Mouse (Mus musculus): ENCODE data around the gene Ankrd13b. TPM values are rescaled to one million over a fixed set of nuclear protein-coding genes. Genes with fewer than 3 reads are reported as not detected.

Gene Ankrd13b
- total RNA-seq, 2 experiments from 2014 or later: 83.2 to 88.4 TPM

- DNase-seq: no peak
Observed at GRCm38 (mm10) chr11:77461856-77462255, 27.6 kb downstream of the Ankrd13b start.

- no peak for DNase-seq
Observed at GRCm38 (mm10) chr11:77456866-77457265, 32.6 kb downstream of the Ankrd13b start.

DNA sequence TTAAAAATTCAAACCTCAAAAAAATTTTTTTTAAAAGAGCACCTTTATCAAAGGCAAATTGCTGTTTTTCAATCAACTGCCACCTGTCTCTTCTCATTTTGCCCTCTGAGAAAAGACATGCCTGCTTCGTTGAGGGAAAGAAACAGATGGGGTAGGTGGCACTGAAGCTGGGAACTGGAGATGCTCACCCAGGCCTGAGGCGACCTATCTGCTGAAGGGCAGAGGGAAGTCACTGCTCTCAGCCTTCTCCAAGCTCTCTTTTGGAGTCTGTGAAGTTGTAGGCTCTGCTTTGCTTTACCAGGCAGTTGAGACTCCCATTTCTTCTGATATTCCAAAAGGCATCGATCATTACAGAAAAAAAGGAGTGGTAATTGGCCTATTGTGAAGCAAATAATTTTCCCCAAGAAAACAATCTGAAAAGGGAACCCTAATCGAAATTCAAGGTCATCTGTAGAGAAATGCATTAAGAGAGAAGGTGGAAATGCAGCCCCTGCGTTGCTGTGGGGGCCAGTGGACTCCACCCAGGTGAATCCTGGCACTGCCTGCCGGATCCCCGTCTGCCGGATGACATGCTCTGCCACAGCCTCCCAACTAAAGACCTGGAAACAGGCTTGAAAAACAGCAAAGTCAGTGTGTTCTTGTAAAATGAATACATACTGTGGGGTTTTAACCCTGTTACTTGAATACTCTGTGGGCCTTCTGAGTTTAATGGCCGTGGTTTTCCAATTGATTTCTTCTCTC lies 33.5 kb downstream of the Ankrd13b start:
- DNase-seq: no peak

- no peak for DNase-seq
Observed at GRCm38 (mm10) chr11:77453388-77453787, 36.1 kb downstream of the Ankrd13b start.

DNA sequence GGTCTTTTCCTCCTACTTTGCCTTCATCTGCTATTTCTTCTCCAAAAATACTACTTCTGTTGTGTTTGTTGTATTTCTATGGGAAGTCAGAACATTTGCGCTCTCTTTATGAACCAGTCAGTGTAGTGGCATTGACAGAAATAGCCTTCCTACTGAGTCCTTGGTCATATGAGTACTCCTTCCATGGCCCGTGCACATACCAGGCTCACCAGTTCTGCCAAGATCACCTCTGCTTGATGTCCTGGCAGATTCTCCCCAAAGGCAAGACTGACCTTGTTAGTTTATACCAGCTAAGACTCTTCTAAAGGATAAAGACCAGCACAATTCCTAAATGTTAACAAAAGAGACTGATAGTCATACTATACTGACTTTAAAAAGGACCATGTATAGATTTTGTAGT lies 37.8 kb downstream of the Ankrd13b start:
- DNase-seq: no peak

GRCm38 (mm10) chr11:77449224-77449623 lies 40.3 kb downstream of the Ankrd13b start:
- no peak for DNase-seq

GRCm38 (mm10) chr11:77446628-77447041 lies 42.8 kb downstream of the Ankrd13b start:
- DNase-seq: no peak

DNA sequence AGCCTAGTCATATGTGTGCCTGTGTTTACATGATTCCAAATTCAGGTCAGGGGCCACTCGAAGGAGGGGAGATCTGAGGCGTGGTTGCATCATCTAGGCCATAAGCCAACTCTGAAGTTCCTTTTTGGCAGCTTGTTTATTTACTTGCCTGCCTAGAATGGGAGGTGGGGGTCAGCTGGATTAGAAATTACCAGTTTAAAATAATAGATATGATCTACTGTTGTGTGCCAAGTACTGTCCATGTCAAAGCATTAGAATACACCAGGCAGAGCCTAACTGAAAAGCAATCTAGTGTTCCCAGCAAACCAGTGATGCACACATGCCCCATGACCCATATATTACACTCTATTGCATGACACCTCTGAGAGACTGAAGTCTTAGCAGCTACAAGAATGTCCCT lies 44.5 kb downstream of the Ankrd13b start:
- no peak for DNase-seq

- no peak for DNase-seq
Observed at GRCm38 (mm10) chr11:77442186-77443170, 47.0 kb downstream of the Ankrd13b start.

DNA sequence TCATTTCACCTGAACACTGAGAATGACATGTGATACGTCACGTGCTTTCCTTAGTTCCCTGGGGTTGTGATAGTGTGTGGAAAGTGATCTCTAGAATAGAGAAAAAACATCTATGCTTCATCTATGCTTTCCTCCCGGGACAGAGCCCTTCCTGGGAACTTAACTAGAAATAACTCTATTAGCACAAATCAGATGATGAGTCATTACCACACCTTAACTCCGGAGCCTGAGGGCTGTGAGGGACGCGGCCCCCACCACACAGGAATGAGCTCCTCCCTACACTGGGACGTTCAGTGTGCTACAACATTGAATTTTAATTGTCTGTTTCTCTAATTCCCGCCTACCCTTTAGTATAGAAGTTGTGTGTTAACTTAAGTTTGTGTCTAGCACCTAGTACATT lies 48.5 kb downstream of the Ankrd13b start:
- no peak for DNase-seq

DNA sequence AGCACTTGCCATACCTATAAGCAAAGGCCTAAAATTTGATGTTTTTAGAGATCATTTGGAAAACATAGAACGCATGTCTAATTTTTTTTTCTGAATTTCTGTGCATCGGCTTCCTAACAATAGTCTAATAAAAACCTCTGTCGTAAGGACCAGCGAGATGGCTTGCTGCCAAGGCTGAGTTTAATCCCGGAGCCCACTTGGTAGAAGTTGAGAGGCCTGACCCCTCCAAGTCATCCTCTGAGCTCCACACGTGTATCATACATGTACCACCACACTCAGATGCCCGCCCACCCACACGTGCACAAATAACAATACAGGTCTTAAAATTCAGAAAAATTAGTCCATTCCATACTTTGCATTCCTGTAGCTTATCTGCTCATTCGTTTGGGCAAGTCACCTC lies 49.4 kb downstream of the Ankrd13b start:
- DNase-seq: no peak

DNA sequence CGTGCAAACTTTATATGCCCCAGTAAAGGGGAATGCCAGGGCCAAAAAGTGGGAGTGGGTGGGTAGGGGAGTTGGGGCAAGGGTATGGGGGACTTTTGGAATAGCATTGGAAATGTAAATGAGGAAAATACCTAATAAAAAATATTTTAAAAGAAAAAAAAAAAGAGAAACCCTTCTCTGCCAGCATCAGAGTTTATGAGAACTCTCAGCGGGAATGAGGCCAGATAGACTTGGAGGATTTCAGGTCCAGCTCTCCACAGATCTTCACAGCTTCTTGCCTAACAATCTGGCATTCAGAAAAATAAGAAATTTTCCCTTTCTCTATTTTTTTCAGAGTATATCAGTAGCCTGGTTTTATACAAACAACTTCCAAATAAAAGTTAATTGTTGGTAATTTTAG lies 52.5 kb downstream of the Ankrd13b start:
- DNase-seq: no peak

DNA sequence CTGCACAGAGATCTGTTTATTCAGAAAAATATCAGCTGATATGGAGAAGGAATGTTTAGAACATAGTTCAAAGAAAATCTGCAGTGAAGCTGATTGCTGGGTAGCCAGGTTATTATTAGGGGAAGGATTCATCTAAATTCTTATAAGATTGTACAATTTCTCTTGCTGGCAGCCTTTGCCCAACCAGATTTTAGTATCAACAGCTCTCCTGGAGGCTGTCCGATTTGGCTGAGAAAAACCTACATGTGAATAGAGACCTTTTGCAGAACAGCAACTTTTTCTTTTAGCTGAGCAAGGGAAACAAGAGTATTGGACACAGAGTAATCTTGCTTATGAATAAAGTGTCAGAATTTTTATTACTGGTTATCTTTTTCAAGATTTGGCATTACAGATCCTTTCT lies 61.0 kb downstream of the Ankrd13b start:
- DNase-seq: no peak

DNA sequence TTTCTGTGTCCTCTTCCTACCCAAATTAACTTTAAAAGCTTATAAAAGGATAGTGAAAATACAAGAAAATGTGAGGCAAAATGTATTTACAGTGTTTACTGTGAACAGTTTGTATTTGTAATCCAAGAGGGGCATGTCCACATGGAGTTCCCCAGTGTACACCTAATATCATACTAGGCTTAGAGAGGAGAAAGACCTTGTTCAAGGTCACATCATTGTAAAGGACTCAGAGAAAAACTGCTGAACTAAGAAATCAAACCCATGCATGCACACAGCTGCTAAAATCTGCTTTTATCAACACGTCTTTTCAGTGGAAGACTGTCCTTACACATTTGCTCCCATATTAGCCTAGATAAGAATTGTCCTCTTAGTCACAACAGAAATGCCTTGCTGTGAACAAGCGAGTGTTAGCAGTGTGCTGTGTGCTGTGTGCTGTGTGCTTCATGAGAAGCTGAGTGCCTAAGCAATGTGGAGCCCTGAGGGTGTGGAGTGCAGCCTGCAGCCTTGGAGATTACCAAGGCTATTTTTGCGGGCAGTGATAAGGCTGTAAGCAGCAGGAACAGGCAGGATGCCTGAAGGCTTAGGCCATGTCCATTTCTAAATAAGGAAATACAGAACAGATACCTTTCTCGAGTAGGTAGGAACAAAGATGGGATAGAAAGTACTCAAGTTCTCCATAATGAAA lies 66.2 kb downstream of the Ankrd13b start:
- no peak for DNase-seq

Other genes with a start within 250 kb of the Ankrd13b start
- gene Coro6, start 27.3 kb downstream of the Ankrd13b start, total RNA-seq (2021): 10 to 100 TPM; 12.5 to 15.9 TPM
- 100 to 1,000 TPM; 284 to 288 TPM for gene Git1, start 3.9 kb upstream of the Ankrd13b start, total RNA-seq (2021)
- gene Abhd15, start 25.4 kb upstream of the Ankrd13b start, total RNA-seq (2021): 1 to 10 TPM; 1.3 to 1.5 TPM
- gene Trp53i13, start 26.3 kb upstream of the Ankrd13b start, total RNA-seq (2021): 1 to 10 TPM; 5.4 to 5.9 TPM
- gene Gm10392, start 29.5 kb upstream of the Ankrd13b start, total RNA-seq (2021): not detected
- 100 to 1,000 TPM; 114 to 116 TPM for gene Taok1, start 118.1 kb upstream of the Ankrd13b start, total RNA-seq (2021)
- gene Nufip2, start 196.5 kb upstream of the Ankrd13b start, total RNA-seq (2021): 10 to 100 TPM; 84.8 to 92.9 TPM
- gene Cryba1, start 235.6 kb upstream of the Ankrd13b start, total RNA-seq (2021): not detected